ENCODE assay signal across 8 mouse cellular contexts in genomic region chr12:79625699-79626554, GRCm38 (mm10).
DNase-seq lines count a peak whose midpoint lies in the region; ATAC-seq and TF ChIP-seq lines count a peak whose summit lies in the region.

No protein-coding gene starts in this region.

- H3K27me3 ChIP-seq in heart, postnatal 0 days (ENCODE audit: control insufficient read depth, insufficient read depth, low read length): no peaks in the 10 kb centered on the region

- no peaks in the 10 kb centered on the region for H3K36me3 ChIP-seq in heart, postnatal 0 days (replicated peaks; ENCODE audit: control insufficient read depth, insufficient read depth, low read length)

- intact Hi-C loops in left cerebral cortex, postnatal 10 days (cut with DNase I): no loop called here

- no peak for ATAC-seq in heart, postnatal 0 days (ENCODE audit: insufficient read depth, low read depth)

- H3K9ac ChIP-seq in heart, postnatal 0 days (replicated peaks; ENCODE audit: low read depth, low read length): no peak overlapping the region

- 49% methylated on average over 7 of the region's 7 CpGs for WGBS in heart, postnatal 0 days

- no peaks in the 10 kb centered on the region; the same call in 1 of the 2 replicates for H3K4me1 ChIP-seq in heart, postnatal 0 days (ENCODE audit: control insufficient read depth, insufficient read depth)

- no peak overlapping the region for H3K4me3 ChIP-seq in heart, postnatal 0 days (ENCODE audit: low read depth, low read length)

- no peaks in the 10 kb centered on the region for H3K9me3 ChIP-seq in heart, postnatal 0 days (replicated peaks; ENCODE audit: control insufficient read depth, low read length)

- DNase-seq in layer of hippocampus, adult 9-11 months: peak; percentile 24
- DNase-seq in layer of hippocampus, adult 8-10 months (ENCODE audit: low spot score in 2 of 2): no peak
- DNase-seq in ZHBTc4 (ENCODE audit: low read depth, low spot score): peak; percentile 32
- peak; percentile 26 for DNase-seq in heart, postnatal 0 days (ENCODE audit: low spot score)
- DNase-seq in lung, postnatal 25 days (ENCODE audit: low spot score): peak; percentile 56
- no peak for DNase-seq in left cerebral cortex, postnatal 10 days (ENCODE audit: extremely low spot score in 1 of 2, low spot score in 2 of 2)
- no peak for DNase-seq in left cerebral cortex, adult 9 months (ENCODE audit: low spot score in 2 of 2)
- DNase-seq in right cerebral cortex, postnatal 4 days: no peak

- H3K4me2 ChIP-seq in heart, postnatal 0 days (ENCODE audit: low read depth, low read length): no peak overlapping the region

- TF ChIP-seq CTCF in heart, postnatal 0 days (IDR thresholded peaks at IDR 0.05; ENCODE audit: low read depth): no peak

- TF ChIP-seq EP300 in heart, postnatal 0 days (IDR thresholded peaks at IDR 0.05; ENCODE audit: low read depth): no peak

- peak overlapping the region; percentile 15 for H3K27ac ChIP-seq in heart, postnatal 0 days (ENCODE audit: low read depth)

Comparison
In these comparisons a context has a peak if more than half of its experiments do, and no peak if none do; other contexts are left out.
1. DNase-seq: peak in layer of hippocampus, adult 9-11 months (single experiment), ZHBTc4 (single experiment), heart, postnatal 0 days (single experiment) and lung, postnatal 25 days (single experiment); none in layer of hippocampus, adult 8-10 months (0 of 2), left cerebral cortex, postnatal 10 days (0 of 2), left cerebral cortex, adult 9 months (0 of 2) and right cerebral cortex, postnatal 4 days (single experiment).